Mouse (Mus musculus): ENCODE measurements around the gene Atp6v0a2. TPM values are rescaled to one million over a fixed set of nuclear protein-coding genes. Genes with fewer than 3 reads are reported as not detected.
"Not testable (repeated sequence)": the region's sequence is repeated elsewhere in the genome, so short reads cannot be mapped to it uniquely, and the experiment has no call there.

The Atp6v0a2 gene
- polyA plus RNA-seq, 1 experiment, result 19.2 TPM

DNA sequence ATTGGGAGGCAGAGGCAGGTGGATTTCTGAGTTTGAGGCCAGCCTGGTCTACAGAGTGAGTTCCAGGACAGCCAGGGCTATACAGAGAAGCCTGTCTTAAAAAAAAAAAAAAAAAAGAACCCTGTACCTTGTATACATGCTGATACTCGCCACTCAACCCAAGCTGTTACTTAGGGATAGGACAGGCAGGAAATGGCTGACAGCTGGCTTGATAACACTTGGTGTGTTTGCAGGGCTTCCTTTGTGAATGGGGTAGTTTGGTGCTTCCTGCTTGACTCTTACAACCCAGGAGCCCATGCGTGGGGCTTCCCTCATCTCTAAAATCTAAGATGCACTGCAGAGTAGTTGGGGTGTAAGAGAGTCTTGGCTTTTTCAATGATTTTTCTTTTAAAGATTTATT, 5.0 kb downstream of the Atp6v0a2 start:
- H3K27ac ChIP-seq (ENCODE audit: insufficient read depth, low read depth, low read length), result no peak overlapping the region
- H3K4me1 ChIP-seq (ENCODE audit: control insufficient read depth, insufficient read depth, low read length), result peaks cover 9% of the 10 kb centered on the region
- TF ChIP-seq POLR2A (IDR thresholded peaks at IDR 0.05; ENCODE audit: borderline replicate concordance, low read depth, low read length) (no peak), CTCF (IDR thresholded peaks at IDR 0.05; ENCODE audit: low read depth, low read length) (no peak)
- no peak overlapping the region for H3K4me3 ChIP-seq (ENCODE audit: insufficient read depth, low read length)

DNA sequence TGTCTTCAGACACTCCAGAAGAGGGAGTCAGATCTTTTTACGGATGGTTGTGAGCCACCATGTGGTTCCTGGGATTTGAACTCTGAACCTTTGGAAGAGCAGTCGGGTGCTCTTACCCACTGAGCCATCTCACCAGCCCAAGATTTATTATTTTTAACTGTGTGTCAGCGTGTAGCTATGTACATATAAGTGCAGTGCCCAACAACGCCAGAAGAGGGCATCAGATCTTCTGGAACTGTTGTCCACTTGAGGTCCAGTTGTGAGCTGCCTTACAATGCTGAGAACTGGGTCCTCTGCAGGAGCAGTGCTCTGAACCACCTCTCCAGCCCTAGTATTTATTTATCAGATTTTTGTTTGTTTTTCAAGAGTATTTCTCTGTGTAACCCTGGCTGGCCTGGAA, 6.7 kb downstream of the Atp6v0a2 start:
- not testable (repeated sequence) for H3K4me1 ChIP-seq (ENCODE audit: control insufficient read depth, insufficient read depth, low read length); H3K4me3 ChIP-seq (ENCODE audit: insufficient read depth, low read length); H3K27ac ChIP-seq (ENCODE audit: insufficient read depth, low read depth, low read length)

DNA sequence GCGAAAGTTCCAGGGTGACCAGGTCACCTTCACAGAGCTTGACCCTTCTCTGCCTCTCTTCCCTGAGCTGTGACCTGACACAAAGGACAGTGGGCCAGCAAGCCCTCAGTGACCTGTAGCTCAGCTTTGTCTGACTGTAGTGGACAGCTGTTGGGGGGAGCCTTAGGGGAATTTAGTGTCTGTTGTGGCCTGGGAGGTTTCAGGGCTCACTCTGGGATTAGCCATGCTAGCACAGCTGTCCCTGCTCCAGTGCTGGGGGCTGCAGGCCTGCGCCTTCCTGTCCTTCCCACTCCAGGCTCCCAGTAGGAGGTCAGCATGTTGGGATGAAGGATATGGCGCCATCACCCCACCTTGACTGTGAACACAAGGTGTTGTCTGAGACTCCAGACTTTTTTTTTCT, 7.8 kb downstream of the Atp6v0a2 start:
- no peak overlapping the region for H3K4me3 ChIP-seq (ENCODE audit: insufficient read depth, low read length)
- peaks cover 4% of the 10 kb centered on the region for H3K4me1 ChIP-seq (ENCODE audit: control insufficient read depth, insufficient read depth, low read length)
- H3K27ac ChIP-seq (ENCODE audit: insufficient read depth, low read depth, low read length), result no peak overlapping the region
- TF ChIP-seq POLR2A (IDR thresholded peaks at IDR 0.05; ENCODE audit: borderline replicate concordance, low read depth, low read length) (no peak), CTCF (IDR thresholded peaks at IDR 0.05; ENCODE audit: low read depth, low read length) (no peak)

DNA sequence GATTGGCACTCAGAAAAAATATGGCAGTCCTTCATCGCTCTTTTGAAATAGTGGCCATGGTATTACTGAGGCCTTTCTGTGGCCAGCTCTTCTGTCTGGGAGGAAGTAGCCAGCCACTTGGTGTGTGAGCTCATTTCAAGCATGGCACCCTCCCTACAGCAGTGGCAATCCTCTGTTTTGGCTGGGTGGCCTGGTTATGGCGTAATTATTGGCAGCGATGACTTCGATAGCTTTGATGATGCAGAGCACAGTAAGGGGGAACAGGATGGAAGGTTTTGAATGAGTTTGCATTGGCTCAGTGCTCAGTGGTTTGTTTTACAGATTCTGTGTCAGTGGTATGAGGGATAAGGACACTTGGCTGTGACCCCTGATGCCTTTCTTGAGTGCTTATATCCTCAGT, 8.3 kb downstream of the Atp6v0a2 start:
- TF ChIP-seq CTCF (IDR thresholded peaks at IDR 0.05; ENCODE audit: low read depth, low read length) (no peak), POLR2A (IDR thresholded peaks at IDR 0.05; ENCODE audit: borderline replicate concordance, low read depth, low read length) (no peak)
- H3K4me3 ChIP-seq (ENCODE audit: insufficient read depth, low read length), result no peak overlapping the region

DNA sequence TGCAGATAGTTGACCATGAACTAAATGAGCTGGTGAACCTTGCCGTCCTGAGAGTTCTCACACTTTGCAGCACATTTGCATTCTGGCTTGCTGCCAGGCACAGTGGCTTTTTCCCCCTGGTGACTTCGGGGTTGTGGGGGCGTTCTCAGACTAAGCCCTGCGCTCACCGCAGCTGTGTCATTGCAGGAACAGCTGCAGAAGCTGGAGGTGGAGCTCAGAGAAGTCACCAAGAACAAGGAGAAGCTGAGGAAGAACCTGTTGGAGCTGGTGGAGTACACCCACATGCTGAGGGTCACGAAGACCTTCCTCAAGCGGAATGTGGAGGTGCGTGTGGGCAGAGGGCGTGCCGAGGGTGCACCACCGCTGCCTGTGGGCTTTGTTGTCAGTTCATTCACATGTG, 8.9 kb downstream of the Atp6v0a2 start:
- peaks cover 4% of the 10 kb centered on the region for H3K4me1 ChIP-seq (ENCODE audit: control insufficient read depth, insufficient read depth, low read length)
- H3K27ac ChIP-seq (ENCODE audit: insufficient read depth, low read depth, low read length), result no peak overlapping the region
- H3K4me3 ChIP-seq (ENCODE audit: insufficient read depth, low read length), result no peak overlapping the region
- TF ChIP-seq CTCF (IDR thresholded peaks at IDR 0.05; ENCODE audit: low read depth, low read length), result no peak
- no peak for TF ChIP-seq POLR2A (IDR thresholded peaks at IDR 0.05; ENCODE audit: borderline replicate concordance, low read depth, low read length)

More for the DNA sequence above, 8.3 kb downstream of the Atp6v0a2 start:
- Histone ChIP-seq H3K4me1 (ENCODE audit: control insufficient read depth, insufficient read depth, low read length) (peaks cover 4% of the 10 kb centered on the region), H3K27ac (ENCODE audit: insufficient read depth, low read depth, low read length) (no peak overlapping the region)

DNA sequence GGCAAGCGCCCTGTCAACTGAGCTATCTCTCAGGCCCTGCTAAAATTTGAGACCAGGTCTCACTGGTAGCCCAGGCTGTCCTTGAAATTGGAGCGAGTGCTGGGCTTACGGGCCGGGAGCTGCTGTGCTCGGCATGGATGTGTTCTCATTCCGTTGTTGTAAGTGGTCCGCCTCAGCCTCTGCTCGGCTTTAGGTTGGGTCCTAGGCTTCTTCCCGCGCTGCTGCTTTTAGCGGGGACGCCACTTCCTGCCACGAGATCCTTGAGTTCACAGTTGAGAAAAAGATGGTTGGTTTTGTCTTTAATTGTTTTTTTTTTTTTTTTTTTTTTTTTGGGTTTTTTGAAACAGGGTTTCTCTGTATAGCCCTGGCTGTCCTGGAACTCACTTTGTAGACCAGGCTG, 9.5 kb downstream of the Atp6v0a2 start:
- H3K27ac ChIP-seq (ENCODE audit: insufficient read depth, low read depth, low read length), result no peak overlapping the region
- no peak overlapping the region for H3K4me3 ChIP-seq (ENCODE audit: insufficient read depth, low read length)
- peaks cover 4% of the 10 kb centered on the region for H3K4me1 ChIP-seq (ENCODE audit: control insufficient read depth, insufficient read depth, low read length)
- TF ChIP-seq POLR2A (IDR thresholded peaks at IDR 0.05; ENCODE audit: borderline replicate concordance, low read depth, low read length) (no peak), CTCF (IDR thresholded peaks at IDR 0.05; ENCODE audit: low read depth, low read length) (no peak)

DNA sequence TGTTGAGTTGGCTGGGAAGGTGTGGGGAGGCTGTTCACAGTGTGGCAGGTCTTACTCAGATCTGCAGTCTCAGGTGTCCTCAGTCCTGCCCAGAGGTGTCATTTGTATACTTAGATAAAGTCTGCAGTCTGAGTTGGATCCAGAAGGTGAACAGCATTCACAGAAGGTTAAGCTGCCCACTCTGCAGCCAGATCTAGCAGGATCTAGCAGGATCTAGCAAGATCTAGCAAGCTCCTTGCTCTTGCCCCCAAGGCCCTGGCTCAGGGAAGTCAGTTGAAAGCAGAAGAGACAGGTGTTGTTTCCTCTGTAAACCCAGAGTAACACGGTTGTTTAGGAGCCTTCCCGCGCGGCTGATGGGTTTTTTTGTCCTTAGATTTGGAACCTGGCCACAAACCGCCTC, 85.4 kb downstream of the Atp6v0a2 start:
- Histone ChIP-seq H3K4me1 (ENCODE audit: control insufficient read depth, insufficient read depth, low read length) (no peaks in the 10 kb centered on the region), H3K27ac (ENCODE audit: insufficient read depth, low read depth, low read length) (no peak overlapping the region), H3K4me3 (ENCODE audit: insufficient read depth, low read length) (no peak overlapping the region)
- TF ChIP-seq POLR2A (IDR thresholded peaks at IDR 0.05; ENCODE audit: borderline replicate concordance, low read depth, low read length) (no peak), CTCF (IDR thresholded peaks at IDR 0.05; ENCODE audit: low read depth, low read length) (no peak)

DNA sequence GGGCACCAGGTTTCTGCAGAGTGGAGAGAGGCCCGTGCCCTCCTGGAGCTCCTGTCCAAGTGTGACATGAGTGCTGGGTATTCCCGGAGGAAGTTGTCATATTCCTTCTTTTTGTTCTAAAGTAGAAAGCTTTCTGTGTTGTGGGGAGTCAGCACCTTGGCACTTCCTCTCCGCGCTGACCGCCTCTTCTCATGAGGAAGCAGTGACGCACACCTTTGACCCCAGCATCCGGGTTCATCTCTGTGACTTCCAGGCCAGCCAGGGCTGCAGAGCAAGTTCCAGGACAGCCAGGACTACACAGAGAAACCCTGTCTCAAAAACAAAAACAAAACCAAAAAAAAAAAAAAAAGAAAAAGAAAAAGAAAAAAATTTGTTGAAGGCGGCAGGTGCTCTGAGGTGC, 86.8 kb downstream of the Atp6v0a2 start:
- H3K27ac ChIP-seq (ENCODE audit: insufficient read depth, low read depth, low read length), result no peak overlapping the region

DNA sequence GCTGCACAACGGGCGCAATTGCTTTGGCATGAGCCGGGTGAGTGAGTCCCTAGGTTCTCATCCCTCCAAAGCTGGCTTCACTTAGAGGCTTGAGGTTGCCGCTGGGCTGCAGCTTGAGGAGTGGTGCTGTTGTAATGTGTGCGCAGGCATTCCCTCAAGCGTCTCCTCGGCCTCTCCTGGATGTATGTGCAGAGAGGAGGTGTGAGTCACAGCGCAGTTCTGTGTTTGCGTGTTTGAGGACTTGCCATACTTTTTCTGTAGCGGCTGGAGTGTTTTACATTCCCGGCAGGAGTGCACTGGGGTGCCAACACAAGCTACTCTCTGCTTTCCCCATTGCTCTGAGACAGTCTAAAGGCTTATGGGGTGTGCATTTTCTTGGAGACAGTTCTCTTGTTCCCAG, 89.6 kb downstream of the Atp6v0a2 start:
- no peak overlapping the region for H3K27ac ChIP-seq (ENCODE audit: insufficient read depth, low read depth, low read length)
- H3K4me3 ChIP-seq (ENCODE audit: insufficient read depth, low read length), result no peak overlapping the region
- H3K4me1 ChIP-seq (ENCODE audit: control insufficient read depth, insufficient read depth, low read length), result no peaks in the 10 kb centered on the region
- TF ChIP-seq CTCF (IDR thresholded peaks at IDR 0.05; ENCODE audit: low read depth, low read length), result no peak
- no peak for TF ChIP-seq POLR2A (IDR thresholded peaks at IDR 0.05; ENCODE audit: borderline replicate concordance, low read depth, low read length)

More for the DNA sequence above, 86.8 kb downstream of the Atp6v0a2 start:
- Histone ChIP-seq H3K4me1 (ENCODE audit: control insufficient read depth, insufficient read depth, low read length) (no peaks in the 10 kb centered on the region), H3K4me3 (ENCODE audit: insufficient read depth, low read length) (no peak overlapping the region)
- TF ChIP-seq POLR2A (IDR thresholded peaks at IDR 0.05; ENCODE audit: borderline replicate concordance, low read depth, low read length) (no peak), CTCF (IDR thresholded peaks at IDR 0.05; ENCODE audit: low read depth, low read length) (no peak)

DNA sequence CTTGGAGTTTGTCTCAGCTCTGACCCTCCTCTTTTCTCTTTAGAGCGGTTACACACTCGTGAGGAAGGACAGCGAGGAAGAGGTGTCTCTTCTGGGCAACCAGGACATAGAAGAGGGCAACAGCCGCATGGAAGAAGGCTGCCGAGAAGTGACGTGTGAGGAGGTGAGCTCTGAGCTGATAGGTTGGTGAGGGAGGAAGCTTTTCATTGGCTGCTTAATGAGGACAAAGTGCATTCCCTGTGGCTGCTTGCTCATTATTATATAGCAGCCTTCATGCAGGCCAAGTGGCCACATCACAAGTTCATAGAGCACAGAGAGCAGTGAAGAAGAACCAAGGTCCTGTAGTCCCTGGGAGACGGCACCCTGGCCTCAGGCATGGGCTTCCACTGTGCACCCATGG, 90.0 kb downstream of the Atp6v0a2 start:
- no peak overlapping the region for H3K27ac ChIP-seq (ENCODE audit: insufficient read depth, low read depth, low read length)
- no peaks in the 10 kb centered on the region for H3K4me1 ChIP-seq (ENCODE audit: control insufficient read depth, insufficient read depth, low read length)
- TF ChIP-seq POLR2A (IDR thresholded peaks at IDR 0.05; ENCODE audit: borderline replicate concordance, low read depth, low read length) (no peak), CTCF (IDR thresholded peaks at IDR 0.05; ENCODE audit: low read depth, low read length) (no peak)
- H3K4me3 ChIP-seq (ENCODE audit: insufficient read depth, low read length), result no peak overlapping the region

DNA sequence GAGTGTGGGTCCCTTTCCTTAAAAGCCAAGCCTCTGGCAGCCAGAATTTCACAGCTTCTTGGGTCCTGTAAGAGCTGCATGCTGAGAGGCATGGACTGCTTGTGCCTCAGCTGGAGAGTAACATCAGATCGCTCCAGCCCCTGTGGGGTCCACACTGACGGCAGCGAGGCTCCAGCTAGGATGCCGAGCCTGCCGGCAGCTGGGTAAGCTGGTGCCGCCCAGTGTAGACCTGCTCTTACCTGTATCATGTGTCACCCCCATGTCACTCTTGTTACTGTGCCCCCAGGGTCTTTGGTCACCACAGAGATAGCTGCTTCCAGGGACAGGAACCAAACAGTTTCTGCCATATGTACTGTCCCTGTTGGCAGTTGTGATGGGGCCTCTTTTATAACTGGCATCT, 94.7 kb downstream of the Atp6v0a2 start:
- H3K4me1 ChIP-seq (ENCODE audit: control insufficient read depth, insufficient read depth, low read length), result peaks cover 4% of the 10 kb centered on the region; the same call in 1 of the 2 replicates

More for the DNA sequence above, 94.7 kb downstream of the Atp6v0a2 start:
- H3K4me3 ChIP-seq (ENCODE audit: insufficient read depth, low read length), result no peak overlapping the region
- no peak for TF ChIP-seq POLR2A (IDR thresholded peaks at IDR 0.05; ENCODE audit: borderline replicate concordance, low read depth, low read length)
- no peak for TF ChIP-seq CTCF (IDR thresholded peaks at IDR 0.05; ENCODE audit: low read depth, low read length)
- no peak overlapping the region for H3K27ac ChIP-seq (ENCODE audit: insufficient read depth, low read depth, low read length)

All from bone marrow macrophage, adult 2 months (primary cell).